Mouse (Mus musculus) mouse embryonic stem cell (cell line): ENCODE measurements around the gene Nppa.

Experiments used
- in situ Hi-C, 2 experiments: fragments of 300-500 bp; cut with MboI; formaldehyde crosslinking; loops; 1 replicate in 1 of 2; 3 replicates in 1 of 2; pipeline ENCODE4 v1.14.3; 2019 to 2020; ENCODE audit warnings: low sequenced_read_pairs in 2 of 2, low pct_unique_long_range_greater_than_20kb in 1 of 2, mixed read lengths in 1 of 2; ENCODE audit not compliant: unreplicated experiment in 1 of 2

The Nppa gene

DNA sequence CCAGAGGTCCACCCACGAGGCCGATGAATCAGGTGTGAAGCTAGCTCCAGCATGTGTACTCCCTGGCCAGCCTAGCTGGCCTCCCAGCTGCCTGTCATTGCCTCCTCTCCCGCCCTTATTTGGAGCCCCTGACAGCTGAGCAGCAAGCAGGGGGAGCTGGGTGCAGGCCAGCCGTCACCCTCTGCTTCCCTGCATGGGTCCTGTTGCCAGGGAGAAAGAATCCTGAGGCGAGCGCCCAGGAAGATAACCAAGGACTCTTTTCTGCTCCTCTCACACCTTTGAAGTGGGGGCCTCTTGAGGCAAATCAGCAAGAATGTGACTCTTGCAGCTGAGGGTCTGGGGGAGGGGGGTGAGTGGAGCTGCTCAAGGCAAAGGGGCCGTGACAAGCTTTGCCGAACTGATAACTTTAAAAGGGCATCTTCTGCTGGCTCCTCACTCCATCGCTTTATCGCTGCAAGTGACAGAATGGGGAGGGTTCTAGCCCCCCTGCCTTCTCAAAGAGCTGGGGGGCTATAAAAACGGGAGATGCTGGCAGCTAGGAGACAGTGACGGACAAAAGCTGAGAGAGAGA, at the start of gene Nppa:
TSS of gene Nppa (plus strand) at position 521 of the 571 bp plus-strand sequence.
- in situ Hi-C loops = loop anchor here in 1 of 2 experiments (5.0 kb wide), 1 partner anchor 43 kb away; no protein-coding TSS in a partner anchor

DNA sequence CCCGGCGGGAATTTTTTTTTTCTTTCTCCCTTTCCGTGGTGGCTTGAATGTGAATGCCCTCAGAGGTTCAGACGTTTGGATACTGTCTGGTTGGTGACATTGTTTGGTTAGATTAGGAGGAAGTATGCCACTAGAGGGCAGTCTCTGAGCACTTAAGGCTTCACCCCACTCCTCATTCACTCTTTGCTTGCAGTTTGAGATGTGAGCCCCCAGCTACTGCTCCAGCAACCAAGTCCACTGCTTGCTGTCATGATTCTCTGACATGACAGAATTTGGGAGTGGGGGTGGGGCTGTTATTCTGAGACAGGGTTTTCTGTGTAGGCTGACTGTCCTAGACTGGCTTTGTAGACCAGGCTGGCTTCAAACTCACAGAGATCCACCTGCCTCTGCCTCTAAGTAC, 46.9 kb upstream of the Nppa start:
- in situ Hi-C loops = no loop called here

DNA sequence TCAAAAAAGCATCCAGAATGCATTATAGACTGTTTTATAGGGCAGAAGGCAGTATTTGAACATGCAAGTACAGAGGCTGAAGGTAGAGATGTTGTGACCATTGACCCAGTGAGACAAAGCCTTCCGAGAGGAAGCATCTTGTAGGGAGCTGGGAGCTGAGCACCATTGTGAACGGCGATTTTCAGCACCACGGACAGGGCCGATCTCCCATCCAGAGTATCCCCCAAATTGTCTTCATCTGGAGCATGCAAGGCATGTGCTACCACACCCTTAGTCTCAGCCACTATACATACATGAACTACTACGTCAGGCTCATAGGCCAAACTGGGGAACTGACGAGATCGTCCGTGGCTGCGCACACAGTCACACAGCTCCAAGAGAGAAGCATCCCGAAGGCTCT, 43.4 kb upstream of the Nppa start:
- in situ Hi-C loops = loop anchor here in 1 of 2 experiments (5.0 kb wide), 2 partner anchors 45 to 105 kb away; partner anchors contain the start of gene Nppa

DNA sequence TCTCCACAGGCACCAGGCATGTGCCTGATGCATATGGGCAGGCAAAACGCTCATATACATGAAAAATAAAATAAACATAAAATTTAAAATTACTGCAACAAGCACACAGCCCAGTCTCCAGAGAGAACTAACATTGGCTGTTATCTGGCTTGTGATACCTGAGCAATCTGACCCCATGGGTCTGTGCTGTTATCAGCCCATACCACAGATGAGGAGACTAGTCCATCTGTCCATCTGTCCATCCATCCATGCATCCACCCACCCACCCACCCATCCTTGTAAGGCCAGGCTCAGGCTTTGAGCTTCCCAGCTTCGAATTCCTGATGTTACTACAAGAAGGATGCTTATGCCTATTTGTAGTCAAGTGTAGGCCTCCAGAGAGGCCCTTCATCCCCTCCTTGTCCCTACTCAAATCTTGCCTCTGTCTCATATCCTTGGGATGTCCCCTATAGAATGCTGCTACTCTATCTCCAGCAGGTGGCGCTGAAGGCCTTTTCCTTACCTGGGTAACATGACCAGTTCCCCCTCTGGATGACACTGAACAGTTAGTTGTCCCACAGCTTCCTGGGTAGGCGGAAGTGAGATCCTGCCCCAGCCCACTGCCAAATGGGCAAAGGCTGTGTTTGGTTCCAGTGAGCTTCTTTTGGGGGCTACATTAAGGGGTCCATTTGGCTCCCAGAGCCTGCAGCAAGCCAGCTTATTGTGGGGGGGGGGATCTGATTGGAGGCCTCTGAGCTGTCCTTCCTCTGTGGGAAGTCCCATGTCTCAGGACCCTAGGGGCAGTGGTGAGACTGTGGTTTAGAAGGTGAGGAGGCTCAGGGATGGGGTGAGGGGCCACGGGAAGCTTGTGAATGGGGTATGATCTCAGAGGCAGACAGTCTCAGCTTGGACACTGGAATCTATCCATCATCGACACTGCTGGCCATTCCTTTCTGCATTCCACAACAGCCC, 40.4 kb upstream of the Nppa start:
- in situ Hi-C loops = loop anchor here (5.0 kb wide), 3 partner anchors 42 to 102 kb away; partner anchors contain the start of gene Nppa (in 1 of the 2)

DNA sequence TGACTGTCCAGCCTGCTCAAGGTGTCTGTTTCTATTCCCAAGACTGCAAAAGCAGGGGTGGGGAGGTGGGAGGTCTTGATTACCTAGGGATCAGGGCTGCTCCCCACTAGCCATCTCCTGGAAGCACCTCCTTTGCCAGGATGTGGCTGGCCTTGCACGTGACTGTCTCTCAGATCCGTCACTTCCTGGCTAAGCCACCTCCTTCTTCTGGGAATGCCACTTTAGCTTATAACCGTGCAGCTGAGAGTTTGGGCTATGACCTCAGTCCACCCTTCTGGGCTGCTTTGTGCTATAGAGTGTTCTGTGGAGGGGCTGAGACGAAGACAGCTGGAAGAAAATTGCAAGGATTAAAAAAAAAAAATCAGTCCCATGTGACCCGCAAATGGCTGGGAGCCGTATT, 37.7 kb upstream of the Nppa start:
- in situ Hi-C loops = loop anchor here in 1 of 2 experiments (5.0 kb wide), 1 partner anchor 50 kb away; no protein-coding TSS in a partner anchor

DNA sequence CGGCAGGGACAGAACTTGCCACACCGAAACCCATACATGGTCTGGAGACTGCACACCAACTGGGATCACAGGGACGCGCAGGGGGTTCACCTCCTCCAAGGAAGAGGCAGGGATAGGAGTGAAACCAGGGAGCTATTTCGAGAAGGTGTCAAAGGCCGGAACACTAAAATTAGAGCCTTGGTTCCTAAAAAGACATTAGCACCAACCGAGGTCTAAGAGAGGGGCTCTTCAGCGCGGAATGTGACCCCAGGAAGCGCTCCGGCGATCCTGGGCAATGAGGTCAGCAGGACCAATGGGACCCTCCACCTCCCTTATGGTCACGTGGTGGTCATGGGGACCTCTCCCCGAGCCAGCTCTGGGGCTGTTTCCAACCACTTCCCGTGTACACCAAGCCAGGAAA, 36.9 kb upstream of the Nppa start:
- in situ Hi-C loops = loop anchor here in 1 of 2 experiments (5.0 kb wide), 1 partner anchor 49 kb away; no protein-coding TSS in a partner anchor

DNA sequence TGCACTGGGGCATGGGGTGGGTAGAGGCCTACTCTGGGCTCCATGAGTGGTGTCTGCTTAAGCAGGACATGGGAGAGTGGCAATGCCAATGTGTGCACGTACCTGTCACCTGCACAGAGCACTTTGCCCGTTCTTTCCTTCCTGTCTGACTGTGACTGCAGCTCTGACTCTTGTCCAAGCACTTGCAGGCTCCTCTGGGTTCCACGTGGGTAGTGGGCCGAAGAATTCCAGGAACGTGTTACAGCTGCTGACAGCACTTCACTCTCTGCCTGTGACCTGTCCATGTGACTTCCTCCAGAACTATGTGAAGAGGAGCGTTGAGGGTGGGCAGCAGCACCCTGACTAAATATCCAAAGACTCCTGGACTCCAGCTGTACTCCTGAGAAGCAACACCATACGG, 34.8 kb upstream of the Nppa start:
- in situ Hi-C loops = no loop called here

DNA sequence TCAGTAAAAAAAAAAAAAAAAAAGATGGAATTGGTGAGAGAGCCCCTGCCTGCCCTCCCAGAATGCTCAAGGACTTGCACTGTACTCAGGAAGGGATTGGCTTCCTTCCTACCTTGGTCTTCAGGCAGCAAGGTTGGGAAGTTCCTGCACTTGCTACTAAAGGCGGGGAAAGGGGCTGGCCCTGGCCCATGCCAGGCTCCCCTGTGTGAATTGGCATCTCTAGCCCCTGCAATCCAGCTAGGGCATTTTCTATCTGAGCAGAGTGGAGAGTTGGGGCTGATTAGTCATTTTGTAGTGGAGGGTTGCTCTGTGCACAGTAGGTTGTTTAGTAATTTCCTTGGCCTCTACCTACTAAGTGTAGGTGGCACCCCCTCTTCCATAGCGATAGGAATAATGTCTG, 31.7 kb upstream of the Nppa start:
- in situ Hi-C loops = no loop called here

DNA sequence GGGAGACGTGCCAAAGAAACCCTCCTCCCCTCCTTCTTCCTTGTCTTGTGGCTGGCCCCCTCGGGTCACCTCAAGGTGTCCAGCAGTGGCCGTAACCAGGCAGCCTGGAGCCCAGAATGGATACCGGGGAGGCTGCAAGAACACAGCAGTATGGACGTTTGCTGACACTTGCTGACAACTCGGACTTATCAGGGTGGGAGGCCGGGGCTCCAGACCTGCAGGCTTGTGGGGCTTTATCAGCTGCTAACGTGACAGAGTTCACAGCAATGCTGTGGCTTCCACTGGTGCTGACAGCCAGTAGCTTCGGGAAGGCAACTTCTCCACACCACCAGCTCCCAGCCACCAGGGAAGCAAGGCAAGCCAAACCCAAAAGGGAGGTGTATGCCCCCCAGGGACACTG, 31.2 kb upstream of the Nppa start:
- in situ Hi-C loops = no loop called here

DNA sequence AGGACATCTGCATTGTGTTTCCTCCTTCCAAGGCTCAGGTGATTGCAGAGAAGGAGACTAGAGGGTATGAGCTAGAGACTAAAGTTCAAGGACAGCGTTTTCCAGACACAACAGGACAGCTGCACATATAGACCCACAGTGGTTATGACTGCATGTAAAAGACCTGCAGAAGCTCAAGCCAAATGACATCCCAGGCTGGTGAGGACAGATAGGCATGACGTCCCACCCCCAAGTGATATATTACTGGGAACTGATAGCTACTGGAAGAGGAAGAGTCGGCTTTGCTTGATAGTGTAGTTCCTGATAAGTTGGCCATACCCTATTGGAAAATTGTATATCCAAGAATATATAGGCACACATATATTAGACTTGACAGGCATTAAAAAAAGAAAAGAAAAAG, 24.3 kb upstream of the Nppa start:
- in situ Hi-C loops = no loop called here

DNA sequence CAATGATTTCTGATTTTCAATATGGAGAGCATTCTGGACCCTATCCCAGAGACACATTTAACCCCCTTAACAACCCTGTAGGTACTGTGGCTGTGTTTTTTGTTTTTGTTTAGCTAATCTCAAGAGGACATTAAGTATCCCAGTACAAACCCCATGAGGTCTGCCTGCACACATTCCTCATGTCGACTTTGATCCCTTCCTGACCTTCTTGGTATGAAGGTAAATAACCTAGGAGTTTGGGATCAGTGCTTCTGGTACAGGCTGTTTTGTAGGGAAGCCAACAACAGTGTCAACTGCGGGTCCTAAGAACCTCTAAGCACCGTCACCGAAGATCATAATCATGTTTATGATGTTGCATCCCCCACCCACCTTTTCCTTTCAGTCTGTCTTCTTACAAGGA, 22.8 kb upstream of the Nppa start:
- in situ Hi-C loops = no loop called here

DNA sequence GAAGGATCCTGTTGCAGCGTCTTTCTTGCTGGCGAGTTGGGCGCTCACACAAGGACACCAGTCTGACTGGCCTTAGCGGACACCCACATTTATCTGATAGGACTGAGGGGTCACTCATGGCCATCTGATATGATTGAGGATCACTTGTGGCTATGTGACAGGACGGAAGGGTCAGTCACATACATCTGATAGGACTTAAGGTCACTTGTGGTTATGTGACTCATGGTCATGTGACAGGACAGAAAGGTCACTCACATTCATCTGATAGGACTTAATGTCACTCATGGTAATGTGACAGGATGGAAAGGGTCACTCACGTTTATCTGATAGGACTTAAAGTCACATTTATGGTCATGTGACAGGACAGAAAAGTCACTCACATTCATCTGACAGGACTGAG, 22.1 kb upstream of the Nppa start:
- in situ Hi-C loops = no loop called here

DNA sequence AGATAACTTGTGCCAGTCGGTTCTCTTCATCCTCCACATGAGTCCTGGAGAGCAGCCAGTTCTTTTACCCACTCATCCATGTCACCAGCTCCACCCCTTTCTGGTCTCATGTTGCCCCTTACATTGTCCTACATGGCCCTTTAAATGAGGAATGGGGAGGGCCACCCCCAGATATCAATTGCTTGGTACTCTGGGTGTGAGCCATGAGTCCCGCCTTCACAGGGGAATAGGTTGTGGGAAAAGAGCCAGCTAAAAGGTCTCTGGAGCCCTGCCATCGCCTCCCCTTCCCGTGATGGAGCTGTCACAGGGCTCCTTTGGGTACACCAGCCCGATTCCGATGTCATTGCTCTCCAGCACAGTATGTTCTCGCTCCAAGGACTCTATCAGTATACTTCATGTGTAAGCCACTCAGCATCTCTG, 21.1 kb upstream of the Nppa start:
- in situ Hi-C loops = no loop called here

DNA sequence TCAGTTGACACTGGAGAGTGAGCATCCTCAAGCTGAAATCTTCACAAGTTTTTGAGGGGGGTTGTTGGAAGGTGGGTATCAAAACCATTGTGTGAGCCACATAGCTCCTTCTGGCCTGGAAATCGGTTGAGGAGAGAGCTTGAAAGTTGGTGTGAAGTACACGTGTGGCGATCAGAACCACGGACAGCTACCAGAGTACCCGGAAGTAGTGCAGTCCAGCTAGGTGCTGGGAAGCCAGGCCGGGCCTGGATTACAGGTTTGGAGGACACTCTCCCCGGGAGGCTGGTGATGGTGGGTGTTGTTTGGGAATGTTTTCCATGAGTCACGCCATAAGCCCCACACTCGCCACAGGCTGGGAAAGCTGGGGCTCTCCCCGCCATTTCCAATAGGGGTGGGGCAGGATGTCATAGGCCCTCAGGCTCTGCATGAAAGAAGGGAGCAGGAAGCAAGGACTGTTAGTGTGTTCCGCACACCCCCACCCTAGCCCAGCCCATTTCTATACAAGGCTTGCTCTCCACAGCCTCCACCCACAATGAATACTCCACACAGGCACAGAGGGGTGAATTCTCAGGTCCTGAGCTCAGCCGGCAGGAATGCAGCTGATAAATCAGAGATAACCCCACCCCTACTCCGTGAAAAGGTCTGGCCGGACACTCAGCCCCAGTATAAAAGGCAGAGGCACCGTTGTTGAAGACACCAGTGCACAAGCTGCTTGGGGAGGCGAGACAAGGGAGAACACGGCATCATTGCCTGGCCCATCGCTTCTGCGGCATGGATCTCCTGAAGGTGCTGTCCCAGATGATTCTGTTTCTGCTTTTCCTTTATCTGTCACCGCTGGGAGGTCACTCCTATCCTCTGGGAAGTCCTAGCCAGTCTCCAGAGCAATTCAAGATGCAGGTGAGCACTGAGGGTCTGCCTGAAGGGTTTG, 15.1 kb upstream of the Nppa start, which contains the start of gene Nppb:
TSS of gene Nppb (plus strand) at position 584 of the 928 bp plus-strand sequence.
- in situ Hi-C loops = no loop called here

DNA sequence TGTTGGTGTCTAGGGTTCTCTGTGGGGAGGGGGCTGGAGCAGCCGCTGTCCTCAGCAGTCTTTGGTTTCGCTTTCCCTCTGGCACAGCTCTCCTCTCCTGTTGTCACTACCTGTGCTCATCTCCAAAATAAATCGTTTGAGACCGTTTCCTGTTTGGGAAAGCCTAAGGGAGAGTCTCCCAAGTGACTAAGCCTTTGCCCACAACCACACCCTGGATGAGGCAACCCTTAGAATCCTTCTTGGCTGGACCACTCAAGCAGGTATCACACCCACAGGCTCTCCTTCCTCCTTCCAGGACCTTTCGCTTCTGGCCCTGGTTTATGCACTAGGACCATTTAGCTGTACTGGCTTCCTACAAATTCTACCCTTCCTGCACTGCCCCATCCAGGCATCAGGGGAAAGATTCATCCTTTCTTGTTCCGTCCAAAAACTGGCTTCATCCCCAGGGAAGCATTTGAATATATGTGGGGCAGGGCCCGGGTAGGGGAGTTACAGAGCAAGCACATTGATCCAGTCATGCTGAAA, 6.9 kb upstream of the Nppa start:
- in situ Hi-C loops = no loop called here

DNA sequence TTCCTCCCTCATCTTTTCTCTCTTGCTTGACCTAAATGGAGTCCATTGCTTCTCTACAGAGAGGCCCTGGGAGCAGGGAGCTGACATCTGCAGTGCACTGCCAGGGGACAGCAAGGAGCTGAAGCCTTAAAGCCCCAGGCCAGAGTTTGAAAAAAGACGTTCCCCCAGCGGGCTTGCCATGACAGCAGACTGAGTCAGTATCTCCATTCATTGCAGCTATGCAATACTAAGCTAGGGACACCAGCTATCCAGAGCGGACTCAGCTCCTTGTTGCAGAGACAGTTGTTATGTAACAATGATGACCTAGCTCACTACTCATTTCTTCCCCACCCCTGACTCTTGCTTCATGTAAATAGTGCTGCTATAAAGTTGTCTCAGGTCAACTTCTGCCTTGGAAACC, 5.2 kb upstream of the Nppa start:
- in situ Hi-C loops = no loop called here

DNA sequence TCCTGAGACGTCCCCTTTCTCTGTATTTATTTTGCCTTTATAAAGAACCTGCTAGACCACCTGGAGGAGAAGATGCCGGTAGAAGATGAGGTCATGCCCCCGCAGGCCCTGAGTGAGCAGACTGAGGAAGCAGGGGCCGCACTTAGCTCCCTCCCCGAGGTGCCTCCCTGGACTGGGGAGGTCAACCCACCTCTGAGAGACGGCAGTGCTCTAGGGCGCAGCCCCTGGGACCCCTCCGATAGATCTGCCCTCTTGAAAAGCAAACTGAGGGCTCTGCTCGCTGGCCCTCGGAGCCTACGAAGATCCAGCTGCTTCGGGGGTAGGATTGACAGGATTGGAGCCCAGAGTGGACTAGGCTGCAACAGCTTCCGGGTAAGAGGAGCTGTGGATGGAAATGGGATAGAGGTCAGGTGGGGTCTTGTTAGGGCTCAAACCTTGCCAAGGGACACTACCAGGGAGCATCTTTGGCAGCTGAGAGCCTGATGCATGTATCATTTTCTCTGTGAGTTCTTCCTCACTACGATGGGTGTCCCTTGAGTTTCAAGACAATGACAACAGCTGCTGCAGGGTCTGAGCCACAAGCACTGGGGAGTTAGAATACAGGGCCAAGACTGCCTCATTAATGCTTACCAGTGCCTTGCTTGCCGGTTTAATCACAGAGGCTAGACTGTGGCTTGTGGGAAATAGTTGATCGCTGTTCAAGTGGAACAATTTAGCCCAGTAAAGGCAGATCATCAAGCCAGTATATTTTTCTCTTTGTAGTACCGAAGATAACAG, 679 bp downstream of the Nppa start:
- in situ Hi-C loops = loop anchor here in 1 of 2 experiments (5.0 kb wide), 1 partner anchor 44 kb away; no protein-coding TSS in a partner anchor
